Mouse (Mus musculus) small intestine, adult 2 months (tissue): ENCODE results near the gene Cphx3. TPM values are rescaled to one million over a fixed set of nuclear protein-coding genes. Genes with fewer than 3 reads are reported as not detected.
"Not testable (repeated sequence)": the region's sequence is repeated elsewhere in the genome, so short reads cannot be mapped to it uniquely, and the experiment has no call there.

ENCODE experiments used
- H3K27ac ChIP-seq: fragments of 200-500 bp; 2 replicates; pipeline ENCODE4 v1.5.1; 2012; ENCODE audit warnings: low read depth, low read length, control low read depth, inconsistent platforms; ENCODE audit not compliant: insufficient read depth
- H3K27me3 ChIP-seq: fragments of 200-500 bp; 2 replicates; pipeline ENCODE4 v1.6.1; 2012; ENCODE audit warnings: mild to moderate bottlenecking, moderate library complexity, low read length, inconsistent platforms; ENCODE audit not compliant: control insufficient read depth, insufficient read depth
- H3K36me3 ChIP-seq: fragments of 200-500 bp; 2 replicates; pipeline ENCODE4 v1.6.1; 2012; ENCODE audit warnings: mild to moderate bottlenecking, low read length, control low read depth, inconsistent platforms; ENCODE audit not compliant: control insufficient read depth, insufficient read depth
- H3K4me1 ChIP-seq: fragments of 200-500 bp; 2 replicates; pipeline ENCODE4 v1.6.1; 2012; ENCODE audit warnings: low read length, inconsistent platforms, mixed read lengths; ENCODE audit not compliant: control insufficient read depth, insufficient read depth, insufficient read length
- H3K4me3 ChIP-seq: fragments of 200-500 bp; 2 replicates; pipeline ENCODE4 v1.5.1; 2012; ENCODE audit warnings: low read depth, mild to moderate bottlenecking, control low read depth, inconsistent platforms, low read length, moderate library complexity
- WGBS: fragments of 180-500 bp; shearing (Covaris S2); methylation state at CpG from one replicate; pipeline ENCODE4 v1.1.7; 2018; 5-methylcytosine and 5-hydroxymethylcytosine counted together
- polyA plus RNA-seq: library from polyadenylated mRNA; depleted of rRNA; stranded (reverse); fragments of >200 nt; gene quantifications from 2 replicates; pipeline ENCODE4 v1.2.3, GENCODE M21; 2012; rRNA removed

Cphx3 gene
- polyA plus RNA-seq, result not detected in 2 replicates

GRCm38 (mm10) chr14:26081997-26082396, at the start of gene Cphx3:
TSS of gene Cphx3 (plus strand) at chr14:26082297.
- not testable (repeated sequence) for H3K4me3 ChIP-seq
- no CpG with 5 or more reads among the region's 1 CpGs for WGBS

DNA sequence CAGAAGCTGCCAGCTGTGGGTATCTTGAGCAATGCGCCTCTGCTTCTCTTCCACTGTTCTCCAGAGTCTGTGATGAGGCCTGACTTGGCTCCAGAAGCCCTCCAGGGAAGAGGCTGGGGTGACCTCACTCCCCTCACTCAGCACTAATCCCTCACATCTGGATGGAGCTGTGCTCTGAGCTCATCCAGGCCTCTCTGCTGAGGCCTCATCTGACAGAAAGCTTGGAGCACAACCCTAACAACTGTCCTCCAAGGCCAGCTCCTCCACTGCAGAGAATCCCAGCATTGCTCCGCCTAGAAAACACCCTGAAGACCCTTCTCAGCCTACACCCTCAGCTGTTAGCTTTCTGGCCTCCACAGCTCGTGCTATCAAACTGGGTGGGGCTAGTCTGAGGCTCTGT, 47.7 kb upstream of the Cphx3 start:
- H3K36me3 ChIP-seq, H3K27ac ChIP-seq, H3K4me3 ChIP-seq, H3K4me1 ChIP-seq, H3K27me3 ChIP-seq: not testable (repeated sequence)
- no CpG with 5 or more reads among the region's 3 CpGs for WGBS

More at GRCm38 (mm10) chr14:26081997-26082396, at the start of gene Cphx3:
- not testable (repeated sequence) for H3K4me1 ChIP-seq, H3K27ac ChIP-seq, H3K27me3 ChIP-seq, H3K36me3 ChIP-seq

DNA sequence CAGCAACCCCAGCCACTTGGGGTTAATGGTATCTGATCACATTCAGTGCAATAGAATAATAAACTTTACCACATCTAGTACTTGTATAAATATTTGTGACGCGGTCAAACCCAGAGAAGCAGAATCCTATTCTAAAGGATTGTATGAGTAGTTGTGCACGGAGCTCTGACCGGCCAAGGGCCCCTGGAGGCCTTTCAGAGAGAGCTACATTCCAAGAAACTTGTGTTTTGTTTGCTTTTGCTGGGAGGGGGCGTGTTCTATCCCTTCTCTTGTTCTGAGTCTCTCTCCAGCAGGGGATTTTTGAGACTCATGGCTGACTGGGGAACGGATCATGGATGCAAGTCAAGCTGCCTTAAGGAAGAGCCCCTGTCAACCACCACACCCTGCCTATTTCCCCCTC, 46.7 kb upstream of the Cphx3 start:
- H3K27ac ChIP-seq, H3K4me3 ChIP-seq, H3K4me1 ChIP-seq, H3K36me3 ChIP-seq, H3K27me3 ChIP-seq: not testable (repeated sequence)
- WGBS, result no CpG with 5 or more reads among the region's 6 CpGs

GRCm38 (mm10) chr14:26042611-26043010, 39.5 kb upstream of the Cphx3 start, which contains the start of gene Gm9780:
TSS of gene Gm9780 (minus strand) at chr14:26042711.
- H3K27ac ChIP-seq, H3K27me3 ChIP-seq, H3K4me3 ChIP-seq, H3K4me1 ChIP-seq, H3K36me3 ChIP-seq: not testable (repeated sequence)
- WGBS, result no CpG with 5 or more reads among the region's 26 CpGs

DNA sequence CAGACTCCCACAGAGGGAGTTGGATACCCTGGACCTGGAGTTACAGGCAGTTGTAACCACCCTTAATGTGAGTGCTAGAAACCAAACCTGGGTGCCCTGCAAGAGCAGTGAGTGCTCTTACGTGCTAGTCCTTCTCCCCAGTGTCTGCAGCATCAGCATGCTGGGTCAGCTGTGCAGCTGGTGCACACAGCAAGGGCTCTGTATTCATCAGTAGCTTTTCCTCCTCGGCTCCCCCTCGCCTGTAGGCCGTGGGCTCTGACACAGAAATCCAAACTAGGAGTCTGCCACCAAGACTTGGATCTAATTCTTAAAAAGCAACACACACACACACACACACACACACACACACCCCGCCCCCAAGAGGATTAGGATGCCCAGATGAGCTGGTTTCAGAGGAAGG, 37.1 kb upstream of the Cphx3 start:
- not testable (repeated sequence) for H3K27me3 ChIP-seq, H3K4me3 ChIP-seq, H3K27ac ChIP-seq, H3K4me1 ChIP-seq, H3K36me3 ChIP-seq
- WGBS, result no CpG with 5 or more reads among the region's 5 CpGs

- H3K27ac ChIP-seq, H3K36me3 ChIP-seq, H3K4me3 ChIP-seq, H3K27me3 ChIP-seq, H3K4me1 ChIP-seq: not testable (repeated sequence)
- WGBS, result no CpG with 5 or more reads among the region's 8 CpGs
Measured at GRCm38 (mm10) chr14:26047026-26047425, 35.1 kb upstream of the Cphx3 start.

DNA sequence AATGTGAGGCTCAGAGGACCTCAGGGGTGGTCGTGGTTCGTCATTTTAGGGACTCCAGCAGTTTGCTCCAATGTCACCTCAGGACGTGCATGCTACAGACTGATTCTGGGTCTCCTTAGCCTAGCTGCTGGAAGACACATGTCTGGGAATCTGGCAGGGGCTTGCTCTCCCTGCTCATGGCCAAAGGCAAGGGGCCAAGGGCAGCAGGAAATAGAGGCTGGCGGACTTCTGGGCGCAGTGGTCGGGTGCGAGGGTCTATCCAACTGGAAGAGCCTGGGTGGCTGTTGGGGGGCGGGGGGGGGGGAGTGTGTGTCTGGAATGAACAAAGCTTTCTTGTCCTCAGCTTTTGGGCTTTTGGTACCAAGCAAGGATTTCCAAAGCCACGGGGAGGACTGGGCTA, 33.3 kb upstream of the Cphx3 start:
- WGBS, result no CpG with 5 or more reads among the region's 9 CpGs
- not testable (repeated sequence) for H3K4me1 ChIP-seq, H3K27me3 ChIP-seq, H3K36me3 ChIP-seq, H3K4me3 ChIP-seq, H3K27ac ChIP-seq

DNA sequence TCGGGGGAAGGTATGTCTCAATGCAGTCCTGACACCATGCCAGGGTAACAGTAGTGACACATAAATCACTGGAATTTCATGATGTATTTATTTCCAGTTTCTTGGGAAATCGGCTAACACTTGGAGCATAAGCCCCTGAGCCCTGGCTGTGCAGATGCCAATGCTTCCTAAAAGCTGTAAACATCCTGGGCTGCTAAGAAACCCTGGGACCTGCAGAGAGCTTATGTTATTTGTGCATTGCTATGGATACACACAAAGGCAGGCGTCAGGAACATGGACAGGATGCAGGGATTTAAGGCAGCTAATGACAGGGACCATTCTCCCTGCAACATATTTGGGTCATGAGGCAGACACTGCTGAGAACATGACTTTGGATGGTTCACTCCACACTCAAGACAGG, 23.9 kb upstream of the Cphx3 start:
- H3K27ac ChIP-seq, H3K4me1 ChIP-seq, H3K4me3 ChIP-seq, H3K36me3 ChIP-seq, H3K27me3 ChIP-seq: not testable (repeated sequence)
- no CpG with 5 or more reads among the region's 3 CpGs for WGBS

- H3K27ac ChIP-seq, H3K4me3 ChIP-seq, H3K4me1 ChIP-seq, H3K36me3 ChIP-seq, H3K27me3 ChIP-seq: not testable (repeated sequence)
- WGBS, result no CpG with 5 or more reads among the region's 6 CpGs
Measured at GRCm38 (mm10) chr14:26059362-26059761, 22.7 kb upstream of the Cphx3 start.

- H3K36me3 ChIP-seq, H3K27ac ChIP-seq, H3K4me1 ChIP-seq, H3K4me3 ChIP-seq, H3K27me3 ChIP-seq: not testable (repeated sequence)
- WGBS, result no CpG with 5 or more reads among the region's 44 CpGs
Measured at GRCm38 (mm10) chr14:26066574-26067324, 15.3 kb upstream of the Cphx3 start.

- not testable (repeated sequence) for H3K36me3 ChIP-seq, H3K27me3 ChIP-seq, H3K27ac ChIP-seq, H3K4me3 ChIP-seq, H3K4me1 ChIP-seq
- no CpG with 5 or more reads among the region's 10 CpGs for WGBS
Measured at GRCm38 (mm10) chr14:26067325-26067633, 14.8 kb upstream of the Cphx3 start, which contains the start of gene Tmem254c. TSS of gene Tmem254c (minus strand) at chr14:26067355.
